Mouse (Mus musculus): Measurements from ENCODE around the gene Gm7271.

Gene Gm7271

GRCm38 (mm10) chr5:76483811-76484210 is at the start of gene Gm7271:
Gene Gm7271, plus strand, starts transcription at chr5:76484040.
- no peak for DNase-seq (ENCODE audit: low read depth, low spot score)

- DNase-seq (ENCODE audit: low read depth, low spot score): peak; percentile 90
These were observed 46.7 kb upstream of the Gm7271 start for GRCm38 (mm10) chr5:76437100-76437499.

- peak; percentile 60 for DNase-seq (ENCODE audit: low read depth, low spot score)
These were observed 46.1 kb upstream of the Gm7271 start for GRCm38 (mm10) chr5:76437696-76438095.

GRCm38 (mm10) chr5:76441431-76441830 is 42.4 kb upstream of the Gm7271 start:
- no peak for DNase-seq (ENCODE audit: low read depth, low spot score)

- DNase-seq (ENCODE audit: low read depth, low spot score): no peak
These were observed 8.9 kb upstream of the Gm7271 start for GRCm38 (mm10) chr5:76474931-76475330.

GRCm38 (mm10) chr5:76476873-76477272 is 7.0 kb upstream of the Gm7271 start:
- no peak for DNase-seq (ENCODE audit: low read depth, low spot score)

- DNase-seq (ENCODE audit: low read depth, low spot score): no peak
These were observed 6.1 kb upstream of the Gm7271 start for GRCm38 (mm10) chr5:76477764-76478163.

GRCm38 (mm10) chr5:76495126-76495525 is 11.3 kb downstream of the Gm7271 start:
- no peak for DNase-seq (ENCODE audit: low read depth, low spot score)

- no peak for DNase-seq (ENCODE audit: low read depth, low spot score)
These were observed 38.6 kb downstream of the Gm7271 start for GRCm38 (mm10) chr5:76522446-76522845.

GRCm38 (mm10) chr5:76524623-76525022 is 40.8 kb downstream of the Gm7271 start:
- DNase-seq (ENCODE audit: low read depth, low spot score): no peak

- no peak for DNase-seq (ENCODE audit: low read depth, low spot score)
These were observed 41.2 kb downstream of the Gm7271 start for GRCm38 (mm10) chr5:76525066-76525465.

GRCm38 (mm10) chr5:76525829-76526228 is 42.0 kb downstream of the Gm7271 start:
- DNase-seq (ENCODE audit: low read depth, low spot score): peak; percentile 47

- DNase-seq (ENCODE audit: low read depth, low spot score): peak; percentile 99
These were observed 45.3 kb downstream of the Gm7271 start, which contains the start of gene Exoc1 for GRCm38 (mm10) chr5:76529040-76529703. Gene Exoc1, plus strand, starts transcription at chr5:76529311.

GRCm38 (mm10) chr5:76529704-76530066 is 45.8 kb downstream of the Gm7271 start:
- no peak for DNase-seq (ENCODE audit: low read depth, low spot score)

GRCm38 (mm10) chr5:76533186-76533585 is 49.3 kb downstream of the Gm7271 start:
- DNase-seq (ENCODE audit: low read depth, low spot score): no peak

- DNase-seq (ENCODE audit: low read depth, low spot score): no peak
These were observed 52.4 kb downstream of the Gm7271 start for GRCm38 (mm10) chr5:76536231-76536630.

- no peak for DNase-seq (ENCODE audit: low read depth, low spot score)
These were observed 53.7 kb downstream of the Gm7271 start for GRCm38 (mm10) chr5:76537578-76537977.

- peak; percentile 98 for DNase-seq (ENCODE audit: low read depth, low spot score)
These were observed 56.3 kb downstream of the Gm7271 start for GRCm38 (mm10) chr5:76540181-76540580.

GRCm38 (mm10) chr5:76540842-76541241 is 57.0 kb downstream of the Gm7271 start:
- DNase-seq (ENCODE audit: low read depth, low spot score): peak; percentile 78

GRCm38 (mm10) chr5:76543200-76543599 is 59.4 kb downstream of the Gm7271 start:
- no peak for DNase-seq (ENCODE audit: low read depth, low spot score)

GRCm38 (mm10) chr5:76550426-76550825 is 66.6 kb downstream of the Gm7271 start:
- DNase-seq (ENCODE audit: low read depth, low spot score): no peak

- peak; percentile 84 for DNase-seq (ENCODE audit: low read depth, low spot score)
These were observed 81.5 kb downstream of the Gm7271 start for GRCm38 (mm10) chr5:76565321-76565720.
